Mouse (Mus musculus): ENCODE measurements around the gene Fam183b. TPM values are rescaled to one million over a fixed set of nuclear protein-coding genes. Genes with fewer than 3 reads are reported as not detected.

Fam183b gene
- polyA plus RNA-seq, 1 experiment from 2014 or later: 2.1 TPM

Other genes starting within 250 kb of the Fam183b start
- gene Olfr328, start 246.3 kb downstream of the Fam183b start, polyA plus RNA-seq (2016; fragmentation: Nextera tagmentation; extraction: Ambion mirVana): 0.06 TPM in 1 of 2 replicates, not detected in the other
- not detected in 2 replicates for gene Olfr224, start 231.4 kb downstream of the Fam183b start, polyA plus RNA-seq (2016; fragmentation: Nextera tagmentation; extraction: Ambion mirVana)
- not detected in 2 replicates for gene Olfr325, start 224.2 kb downstream of the Fam183b start, polyA plus RNA-seq (2016; fragmentation: Nextera tagmentation; extraction: Ambion mirVana)
- gene Olfr324, start 206.8 kb downstream of the Fam183b start, polyA plus RNA-seq (2016; fragmentation: Nextera tagmentation; extraction: Ambion mirVana): not detected in 2 replicates
- gene 2210407C18Rik, start 185.9 kb downstream of the Fam183b start, polyA plus RNA-seq (2016; fragmentation: Nextera tagmentation; extraction: Ambion mirVana): not detected in 2 replicates
- not detected in 2 replicates for gene Olfr323, start 171.5 kb downstream of the Fam183b start, polyA plus RNA-seq (2016; fragmentation: Nextera tagmentation; extraction: Ambion mirVana)
- 0.36 and 0.49 TPM in 2 replicates for gene Trim58, start 161.5 kb downstream of the Fam183b start, polyA plus RNA-seq (2016; fragmentation: Nextera tagmentation; extraction: Ambion mirVana)
- not detected in 2 replicates for gene Olfr322, start 143.2 kb downstream of the Fam183b start, polyA plus RNA-seq (2016; fragmentation: Nextera tagmentation; extraction: Ambion mirVana)
- not detected in 2 replicates for gene Olfr320, start 120.9 kb downstream of the Fam183b start, polyA plus RNA-seq (2016; fragmentation: Nextera tagmentation; extraction: Ambion mirVana)
- gene Olfr319, start 102.8 kb downstream of the Fam183b start, polyA plus RNA-seq (2016; fragmentation: Nextera tagmentation; extraction: Ambion mirVana): 0.10 TPM in 1 of 2 replicates, not detected in the other
- not detected in 2 replicates for gene Olfr318, start 77.9 kb downstream of the Fam183b start, polyA plus RNA-seq (2016; fragmentation: Nextera tagmentation; extraction: Ambion mirVana)
- 0.27 TPM in 1 of 2 replicates, not detected in the other for gene Olfr317, start 62.7 kb downstream of the Fam183b start, polyA plus RNA-seq (2016; fragmentation: Nextera tagmentation; extraction: Ambion mirVana)
- gene Olfr316, start 49.2 kb downstream of the Fam183b start, polyA plus RNA-seq (2016; fragmentation: Nextera tagmentation; extraction: Ambion mirVana): not detected in 2 replicates
- not detected in 2 replicates for gene Olfr315, start 28.8 kb downstream of the Fam183b start, polyA plus RNA-seq (2016; fragmentation: Nextera tagmentation; extraction: Ambion mirVana)
- gene Olfr314, start 19.0 kb downstream of the Fam183b start, polyA plus RNA-seq (2016; fragmentation: Nextera tagmentation; extraction: Ambion mirVana): not detected in 2 replicates
- gene Olfr313, start 13.0 kb upstream of the Fam183b start, polyA plus RNA-seq (2016; fragmentation: Nextera tagmentation; extraction: Ambion mirVana): not detected in 2 replicates
- 0.05 TPM in 1 of 2 replicates, not detected in the other for gene Olfr312, start 27.3 kb upstream of the Fam183b start, polyA plus RNA-seq (2016; fragmentation: Nextera tagmentation; extraction: Ambion mirVana)
- not detected in 2 replicates for gene Olfr311, start 37.3 kb upstream of the Fam183b start, polyA plus RNA-seq (2016; fragmentation: Nextera tagmentation; extraction: Ambion mirVana)
- gene Gm12258, start 45.2 kb upstream of the Fam183b start, polyA plus RNA-seq (2016; fragmentation: Nextera tagmentation; extraction: Ambion mirVana): 15.5 and 15.9 TPM in 2 replicates
- 10.6 and 11.1 TPM in 2 replicates for gene 2810021J22Rik, start 65.3 kb upstream of the Fam183b start, polyA plus RNA-seq (2016; fragmentation: Nextera tagmentation; extraction: Ambion mirVana)
- 5.6 and 6.8 TPM in 2 replicates for gene Zfp39, start 102.3 kb upstream of the Fam183b start, polyA plus RNA-seq (2016; fragmentation: Nextera tagmentation; extraction: Ambion mirVana)
- gene Btnl10, start 115.9 kb upstream of the Fam183b start, polyA plus RNA-seq (2016; fragmentation: Nextera tagmentation; extraction: Ambion mirVana): 0.08 TPM in 1 of 2 replicates, not detected in the other
- gene Rnf187, start 137.0 kb upstream of the Fam183b start, polyA plus RNA-seq (2016; fragmentation: Nextera tagmentation; extraction: Ambion mirVana): 403 and 431 TPM in 2 replicates
- gene Hist3h2ba, start 147.0 kb upstream of the Fam183b start, polyA plus RNA-seq (2016; fragmentation: Nextera tagmentation; extraction: Ambion mirVana): 185 and 187 TPM in 2 replicates
- gene Hist3h2a, start 152.7 kb upstream of the Fam183b start, polyA plus RNA-seq (2016; fragmentation: Nextera tagmentation; extraction: Ambion mirVana): 91.9 and 92.9 TPM in 2 replicates
- gene Trim17, start 152.7 kb upstream of the Fam183b start, polyA plus RNA-seq (2016; fragmentation: Nextera tagmentation; extraction: Ambion mirVana): 0.89 and 1.0 TPM in 2 replicates
- gene Trim11, start 176.1 kb upstream of the Fam183b start, polyA plus RNA-seq (2016; fragmentation: Nextera tagmentation; extraction: Ambion mirVana): 19.2 and 20.9 TPM in 2 replicates

All from forebrain, embryonic 12.5 days (tissue).